Mouse (Mus musculus) thymus, adult 2 months (tissue): Measurements from ENCODE around the gene Gm42906. TPM values are rescaled to one million over a fixed set of nuclear protein-coding genes. Genes with fewer than 3 reads are reported as not detected.

Source experiments
- DNase-seq: peaks from one replicate; pipeline ENCODE4 v3.0.0; 2021
- H3K27ac ChIP-seq: fragments of 200-500 bp; 2 replicates; pipeline ENCODE4 v1.5.1; 2012; ENCODE audit warnings: low read length, control low read depth; ENCODE audit not compliant: control insufficient read depth, insufficient read depth
- H3K27me3 ChIP-seq: fragments of 200-500 bp; 2 replicates; pipeline ENCODE4 v1.6.1; 2012; ENCODE audit warnings: mild to moderate bottlenecking, low read length, moderate library complexity, mixed read lengths; ENCODE audit not compliant: control insufficient read depth, insufficient read depth
- H3K36me3 ChIP-seq: fragments of 200-500 bp; 2 replicates; pipeline ENCODE4 v1.6.1; 2012; ENCODE audit warnings: mild to moderate bottlenecking, low read length, moderate library complexity; ENCODE audit not compliant: control insufficient read depth, insufficient read depth
- H3K4me1 ChIP-seq: fragments of 200-500 bp; replicated peaks from 2 replicates; pipeline ENCODE4 v1.6.1; 2012; ENCODE audit warnings: low read length; ENCODE audit not compliant: control insufficient read depth, insufficient read depth
- H3K4me3 ChIP-seq: fragments of 200-500 bp; 2 replicates; pipeline ENCODE4 v1.5.1; 2012; ENCODE audit warnings: mild to moderate bottlenecking, low read length, control low read depth, moderate library complexity; ENCODE audit not compliant: control insufficient read depth, insufficient read depth
- CTCF ChIP-seq: fragments of 200-500 bp; IDR thresholded peaks from 2 replicates; pipeline ENCODE4 v1.5.1; 2012; ENCODE audit warnings: mild to moderate bottlenecking, control low read depth, low read length, moderate library complexity, borderline replicate concordance; ENCODE audit not compliant: control insufficient read depth, poor library complexity, insufficient read depth; ENCODE audit errors: extremely low read depth
- POLR2A ChIP-seq: fragments of 200-500 bp; IDR thresholded peaks from 2 replicates; pipeline ENCODE4 v1.6.1; 2012; ENCODE audit warnings: mild to moderate bottlenecking, low read length, control low read depth, moderate library complexity; ENCODE audit not compliant: control insufficient read depth, poor library complexity, insufficient read depth; ENCODE audit errors: extremely low read depth
- WGBS: fragments of 180-500 bp; shearing (Covaris S2); methylation state at CpG from one replicate; pipeline ENCODE4 v1.1.7; 2018; 5-methylcytosine and 5-hydroxymethylcytosine counted together
- polyA plus RNA-seq: library from polyadenylated mRNA; depleted of rRNA; stranded (reverse); fragments of >200 nt; gene quantifications from 2 replicates; pipeline ENCODE4 v1.2.3, GENCODE M21; 2012

Gm42906 gene
- polyA plus RNA-seq, 1 experiment, result not detected

DNA sequence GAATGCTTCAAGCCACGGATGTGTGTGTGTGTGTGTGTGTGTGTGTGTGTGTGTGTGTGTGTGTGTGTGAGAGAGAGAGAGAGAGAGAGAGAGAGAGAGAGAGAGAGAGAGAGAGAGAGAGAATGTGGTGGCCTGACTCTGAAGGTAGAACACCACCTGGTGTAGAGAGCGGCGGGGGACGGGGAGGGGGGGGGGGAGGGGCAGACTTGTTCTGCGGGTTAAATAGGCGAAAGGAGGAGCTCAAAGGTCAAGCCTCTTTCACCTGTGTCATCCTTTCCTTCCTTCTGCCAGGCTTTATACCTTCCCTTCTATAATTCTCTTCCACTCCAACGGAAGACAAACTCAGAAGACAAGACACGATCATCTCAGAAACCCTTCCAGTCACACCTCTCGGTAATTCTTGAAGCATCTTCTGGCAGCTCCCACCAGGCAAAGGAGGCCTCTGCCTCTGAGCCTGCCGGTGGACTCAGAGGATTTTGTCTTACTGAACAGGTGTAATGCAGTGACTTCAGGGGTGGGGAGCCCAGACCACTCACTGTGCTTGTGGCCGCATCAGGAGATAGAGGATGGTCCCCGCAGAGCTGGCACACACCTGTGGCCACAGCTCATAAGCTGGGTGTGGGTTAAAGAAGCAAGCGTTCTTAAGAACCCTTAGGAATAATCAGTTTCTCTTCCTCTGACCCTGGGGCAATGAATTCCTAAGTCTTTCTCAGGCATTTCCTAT is 195.2 kb downstream of the Gm42906 start:
- H3K27me3 ChIP-seq, result no peaks in the 10 kb centered on the region; the same call in 1 of the 2 replicates
- no peak overlapping the region for H3K4me3 ChIP-seq
- 42% methylated on average over 13 of the region's 13 CpGs for WGBS
- no peak for DNase-seq
- no peak overlapping the region for H3K27ac ChIP-seq
- no peak for TF ChIP-seq POLR2A
- TF ChIP-seq CTCF, result no peak
- H3K36me3 ChIP-seq, result no peaks in the 10 kb centered on the region
- no peaks in the 10 kb centered on the region for H3K4me1 ChIP-seq

DNA sequence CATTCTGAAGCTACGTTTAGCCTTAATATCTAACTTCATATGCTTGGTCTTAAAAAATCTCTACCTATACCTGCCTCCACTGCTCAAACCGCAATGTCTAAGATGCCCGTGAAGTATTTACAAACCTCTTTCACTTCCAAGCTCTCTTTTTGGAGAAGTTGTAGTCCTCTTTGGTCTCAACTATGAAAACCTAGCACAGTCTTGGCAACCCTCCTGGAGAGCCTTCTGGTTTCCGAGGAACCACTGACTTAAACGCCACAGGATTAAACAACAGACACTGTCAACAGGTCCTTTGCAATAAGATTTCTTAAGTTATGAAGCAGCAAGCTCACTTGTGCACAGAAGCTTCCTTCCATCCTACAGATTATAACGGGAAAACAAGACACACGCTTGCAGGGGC is 196.1 kb downstream of the Gm42906 start:
- Histone ChIP-seq H3K4me3 (no peak overlapping the region), H3K4me1 (no peaks in the 10 kb centered on the region), H3K27me3 (no peaks in the 10 kb centered on the region; the same call in 1 of the 2 replicates), H3K27ac (no peak overlapping the region), H3K36me3 (no peaks in the 10 kb centered on the region)
- TF ChIP-seq CTCF (no peak), POLR2A (no peak)
- no peak for DNase-seq
- 97% methylated on average over 7 of the region's 7 CpGs for WGBS

DNA sequence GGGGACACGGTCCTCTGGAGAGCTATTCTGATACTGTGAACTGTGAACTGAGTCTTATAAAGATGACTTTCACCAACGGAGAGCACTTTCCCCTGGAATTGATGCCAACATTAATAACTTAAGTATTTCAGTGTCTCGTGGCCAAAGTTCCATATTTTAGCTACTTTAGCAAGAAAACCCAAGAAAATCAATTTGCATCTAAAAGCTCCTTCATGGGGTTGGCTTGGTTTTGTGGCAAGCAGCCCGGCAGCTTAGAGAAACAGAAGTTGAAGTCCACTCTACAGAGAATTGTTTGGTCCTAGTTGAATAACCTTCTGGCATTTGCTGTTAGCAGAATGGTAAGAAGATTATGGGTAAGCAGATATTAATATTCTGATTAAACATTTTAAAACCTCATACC is 196.6 kb downstream of the Gm42906 start:
- no peaks in the 10 kb centered on the region for H3K4me1 ChIP-seq
- no peak overlapping the region for H3K27ac ChIP-seq
- TF ChIP-seq CTCF (no peak), POLR2A (no peak)
- H3K4me3 ChIP-seq, result no peak overlapping the region
- H3K36me3 ChIP-seq, result no peaks in the 10 kb centered on the region
- H3K27me3 ChIP-seq, result no peaks in the 10 kb centered on the region; the same call in 1 of the 2 replicates
- 91% methylated on average over 4 of the region's 4 CpGs for WGBS
- no peak for DNase-seq

DNA sequence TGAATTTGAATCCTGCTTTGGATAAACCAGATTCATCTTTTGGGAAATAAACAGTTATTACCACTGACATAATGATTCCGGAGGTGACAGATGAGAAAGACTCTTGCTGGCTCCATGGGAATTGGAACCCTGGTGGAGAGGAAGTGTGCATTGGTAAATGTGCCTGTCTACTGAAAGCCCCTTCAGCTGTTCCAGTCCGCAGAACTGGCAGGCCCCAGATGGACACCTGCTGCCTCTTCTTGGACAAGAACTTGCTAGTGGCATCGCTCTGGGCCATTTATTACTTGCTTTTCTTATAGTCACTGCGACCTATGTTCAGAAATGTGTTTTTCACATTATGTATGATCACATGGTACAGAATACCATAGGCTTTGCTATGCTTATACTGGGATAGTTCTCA is 197.5 kb downstream of the Gm42906 start:
- no peak overlapping the region for H3K27ac ChIP-seq
- H3K4me1 ChIP-seq, result no peaks in the 10 kb centered on the region
- H3K4me3 ChIP-seq, result no peak overlapping the region
- DNase-seq, result no peak
- H3K36me3 ChIP-seq, result no peaks in the 10 kb centered on the region
- no peaks in the 10 kb centered on the region; the same call in 1 of the 2 replicates for H3K27me3 ChIP-seq
- 95% methylated on average over 4 of the region's 4 CpGs for WGBS
- TF ChIP-seq CTCF (no peak), POLR2A (no peak)

DNA sequence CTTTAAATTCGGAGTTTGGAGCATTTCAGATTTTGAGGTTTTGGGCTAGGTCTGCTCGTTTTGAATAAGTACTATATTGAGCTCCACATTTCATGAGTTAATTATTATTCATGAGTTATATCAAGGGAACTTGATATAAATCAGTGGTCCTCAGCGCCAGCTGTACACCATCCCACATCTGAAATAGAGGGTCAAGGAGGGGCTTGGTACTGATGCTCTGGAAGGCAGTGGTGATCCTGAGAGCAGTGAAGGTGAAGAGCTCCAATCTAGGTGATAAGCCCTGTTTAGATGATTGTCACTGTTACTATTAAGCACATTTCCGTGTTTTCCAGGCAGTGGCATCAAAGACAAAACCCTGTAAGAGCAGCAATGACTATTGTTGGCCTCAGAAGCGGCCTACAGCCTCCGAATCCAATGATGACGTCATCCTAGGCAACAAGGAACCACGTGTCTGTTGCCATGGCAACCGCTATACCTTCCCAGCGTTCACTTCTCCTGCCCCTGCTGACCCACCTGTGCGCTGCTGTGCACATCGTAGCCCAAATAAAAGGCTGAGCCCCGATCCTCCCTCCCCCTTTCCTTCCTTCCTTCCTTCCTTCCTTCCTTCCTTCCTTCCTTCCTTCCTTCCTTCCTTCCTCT is 199.5 kb downstream of the Gm42906 start:
- 86% methylated on average over 13 of the region's 13 CpGs for WGBS
- no peaks in the 10 kb centered on the region for H3K36me3 ChIP-seq
- TF ChIP-seq POLR2A, result no peak
- no peak for TF ChIP-seq CTCF
- H3K4me3 ChIP-seq, result no peak overlapping the region
- H3K27me3 ChIP-seq, result no peaks in the 10 kb centered on the region; the same call in 1 of the 2 replicates
- H3K27ac ChIP-seq, result no peak overlapping the region
- DNase-seq, result no peak
- H3K4me1 ChIP-seq, result no peaks in the 10 kb centered on the region

DNA sequence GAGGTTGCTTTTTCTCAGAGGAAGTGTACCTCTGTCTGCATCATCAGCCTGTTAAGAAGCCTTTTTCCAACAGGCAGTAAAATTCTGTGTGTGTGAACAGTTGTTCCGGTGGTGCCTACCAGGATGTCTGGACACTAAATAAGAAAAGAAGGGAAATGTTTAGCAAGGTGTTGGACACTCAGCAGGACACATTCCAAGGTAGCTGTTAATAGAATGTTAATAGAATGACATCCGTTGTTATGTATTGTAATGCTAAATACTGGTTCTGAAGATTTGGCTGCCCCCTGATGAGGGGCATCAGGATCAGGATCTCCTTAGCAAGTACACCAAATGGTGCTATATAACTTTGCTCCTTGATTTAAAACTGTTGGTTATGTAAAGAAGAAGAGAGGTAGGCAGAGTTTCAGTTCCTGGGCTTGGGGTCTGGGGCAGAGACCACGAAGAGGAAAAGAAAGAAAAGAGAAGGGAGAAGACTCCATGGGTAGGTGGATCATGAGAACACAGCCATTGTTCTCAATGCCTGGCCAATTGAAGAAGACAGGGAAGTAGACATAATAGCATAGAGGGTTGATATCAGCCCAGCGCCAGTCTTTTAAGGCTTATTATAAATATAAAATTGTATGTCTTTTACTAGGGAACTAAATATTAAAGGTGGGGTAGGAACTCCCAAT is 204.1 kb downstream of the Gm42906 start:
- WGBS, result 79% methylated on average over 4 of the region's 4 CpGs
- H3K27me3 ChIP-seq, result no peaks in the 10 kb centered on the region
- DNase-seq, result no peak

More for the DNA sequence above, 204.1 kb downstream of the Gm42906 start:
- Histone ChIP-seq H3K4me1 (no peaks in the 10 kb centered on the region), H3K4me3 (no peak overlapping the region), H3K27ac (no peak overlapping the region), H3K36me3 (no peaks in the 10 kb centered on the region)
- TF ChIP-seq POLR2A (no peak), CTCF (no peak)
